Mouse (Mus musculus) limb, embryonic 13.5 days (tissue): ENCODE data around the gene Kdr. TPM values are rescaled to one million over a fixed set of nuclear protein-coding genes. Genes with fewer than 3 reads are reported as not detected.
A peak's percentile ranks its signal among the peaks of the same experiment; 100 is the strongest.
"Not testable (repeated sequence)": the region's sequence is repeated elsewhere in the genome, so short reads cannot be mapped to it uniquely, and the experiment has no call there.

ENCODE experiments used
- ATAC-seq: fragments of 200-750 bp; cut with Nextera tagmentation; 2 replicates; pipeline ENCODE4 v1.8.0; 2017; ENCODE audit warnings: low read depth, moderate number of reproducible peaks, moderate TSS enrichment; ENCODE audit not compliant: low FRiP score
- H3K27ac ChIP-seq: fragments of 300-500 bp; sonication (generic); 2 replicates; pipeline ENCODE4 v1.5.1; 2015; ENCODE audit warnings: inconsistent platforms, mild to moderate bottlenecking, moderate library complexity
- H3K27me3 ChIP-seq: fragments of 300-500 bp; sonication (generic); 2 replicates; pipeline ENCODE4 v1.6.1; 2015; ENCODE audit warnings: mild to moderate bottlenecking, inconsistent platforms
- H3K36me3 ChIP-seq: fragments of 300-500 bp; sonication (generic); 2 replicates; pipeline ENCODE4 v1.6.1; 2015; ENCODE audit warnings: inconsistent platforms, mild to moderate bottlenecking, moderate library complexity
- H3K4me1 ChIP-seq: fragments of 300-500 bp; sonication (generic); 2 replicates; pipeline ENCODE4 v1.6.1; 2015; ENCODE audit warnings: inconsistent platforms
- H3K4me2 ChIP-seq: fragments of 300-500 bp; sonication (generic); replicated peaks from 2 replicates; pipeline ENCODE4 v1.6.1; 2015; ENCODE audit warnings: inconsistent platforms, mild to moderate bottlenecking, moderate library complexity
- H3K4me3 ChIP-seq: fragments of 300-500 bp; sonication (generic); 2 replicates; pipeline ENCODE4 v1.5.1; 2015; ENCODE audit warnings: moderate library complexity, mild to moderate bottlenecking, inconsistent platforms
- H3K9ac ChIP-seq: fragments of 300-500 bp; sonication (generic); 2 replicates; pipeline ENCODE4 v1.6.1; 2015; ENCODE audit warnings: mild to moderate bottlenecking, inconsistent platforms
- H3K9me3 ChIP-seq: fragments of 300-500 bp; sonication (generic); 2 replicates; pipeline ENCODE4 v1.6.1; 2016; ENCODE audit warnings: inconsistent platforms
- WGBS: fragments of 180-500 bp; shearing (Covaris S2); methylation state at CpG from one replicate; pipeline ENCODE4 v1.1.7; 2015; 5-methylcytosine and 5-hydroxymethylcytosine counted together
- polyA plus RNA-seq: library from polyadenylated mRNA; unstranded; fragments of >200 nt; fragmentation: Nextera tagmentation; extraction: Ambion mirVana; gene quantifications from 2 replicates; pipeline ENCODE4 v1.2.1, GENCODE M21; 2015

Gene Kdr
- polyA plus RNA-seq, 1 experiment from 2014 or later: 22.5 TPM

- no peaks in the 10 kb centered on the region for H3K36me3 ChIP-seq
- no peaks in the 10 kb centered on the region for H3K27me3 ChIP-seq
- H3K4me2 ChIP-seq: no peak overlapping the region
- H3K4me1 ChIP-seq: peaks cover 9% of the 10 kb centered on the region; the same call in 1 of the 2 replicates
- no peak for ATAC-seq
- H3K27ac ChIP-seq: peak overlapping the region; percentile 39; the same call in 1 of the 2 replicates
- WGBS: 79% methylated on average over 10 of the region's 10 CpGs
- no peak overlapping the region for H3K4me3 ChIP-seq
- H3K9ac ChIP-seq: no peak overlapping the region
- H3K9me3 ChIP-seq: no peaks in the 10 kb centered on the region
Observed at GRCm38 (mm10) chr5:75934201-75934600, 44.1 kb downstream of the Kdr start.

GRCm38 (mm10) chr5:75933521-75934044 lies 44.7 kb downstream of the Kdr start:
- 73% methylated on average over 20 of the region's 20 CpGs for WGBS
- Histone ChIP-seq H3K27ac (peak overlapping the region; percentile 39; the same call in 1 of the 2 replicates), H3K9me3 (no peaks in the 10 kb centered on the region), H3K4me2 (0 out of 2 replicates have a peak overlapping the region, but pooled peaks have one; percentile 11), H3K4me1 (peaks cover 8% of the 10 kb centered on the region; the same call in 1 of the 2 replicates), H3K4me3 (no peak overlapping the region), H3K9ac (no peak overlapping the region), H3K36me3 (no peaks in the 10 kb centered on the region), H3K27me3 (no peaks in the 10 kb centered on the region)
- no peak for ATAC-seq

GRCm38 (mm10) chr5:75931458-75931857 lies 46.8 kb downstream of the Kdr start:
- not testable (repeated sequence) for ATAC-seq, H3K27ac ChIP-seq, H3K36me3 ChIP-seq, H3K27me3 ChIP-seq, H3K9me3 ChIP-seq, H3K9ac ChIP-seq, H3K4me2 ChIP-seq, H3K4me1 ChIP-seq, H3K4me3 ChIP-seq
- WGBS: 76% methylated on average over 4 of the region's 4 CpGs

- Histone ChIP-seq H3K27me3 (no peaks in the 10 kb centered on the region), H3K9ac (no peak overlapping the region), H3K4me2 (no peak overlapping the region), H3K4me3 (no peak overlapping the region), H3K9me3 (no peaks in the 10 kb centered on the region), H3K27ac (no peak overlapping the region), H3K4me1 (peaks cover 8% of the 10 kb centered on the region; the same call in 1 of the 2 replicates), H3K36me3 (no peaks in the 10 kb centered on the region)
- ATAC-seq: no peak
- 53% methylated on average over 7 of the region's 7 CpGs for WGBS
Observed at GRCm38 (mm10) chr5:75929960-75930359, 48.3 kb downstream of the Kdr start.

GRCm38 (mm10) chr5:75922677-75923076 lies 55.6 kb downstream of the Kdr start:
- Histone ChIP-seq H3K36me3 (no peaks in the 10 kb centered on the region), H3K27me3 (no peaks in the 10 kb centered on the region), H3K4me3 (no peak overlapping the region), H3K4me2 (no peak overlapping the region), H3K27ac (no peak overlapping the region), H3K9ac (no peak overlapping the region), H3K9me3 (no peaks in the 10 kb centered on the region), H3K4me1 (peaks cover 8% of the 10 kb centered on the region; the same call in 1 of the 2 replicates)
- WGBS: 78% methylated on average over 6 of the region's 6 CpGs
- ATAC-seq: no peak

- H3K9ac ChIP-seq: no peak overlapping the region
- no peak overlapping the region for H3K4me2 ChIP-seq
- H3K4me1 ChIP-seq: peaks cover 8% of the 10 kb centered on the region; the same call in 1 of the 2 replicates
- H3K27ac ChIP-seq: no peak overlapping the region
- no peaks in the 10 kb centered on the region for H3K36me3 ChIP-seq
- WGBS: 25% methylated on average over 12 of the region's 12 CpGs
- H3K9me3 ChIP-seq: no peaks in the 10 kb centered on the region
- H3K4me3 ChIP-seq: no peak overlapping the region
- H3K27me3 ChIP-seq: no peaks in the 10 kb centered on the region
- ATAC-seq: no peak
Observed at GRCm38 (mm10) chr5:75921730-75922387, 56.4 kb downstream of the Kdr start.

- ATAC-seq: no peak
- H3K4me1 ChIP-seq: peaks cover 8% of the 10 kb centered on the region; the same call in 1 of the 2 replicates
- H3K9ac ChIP-seq: no peak overlapping the region
- H3K36me3 ChIP-seq: no peaks in the 10 kb centered on the region
- no peak overlapping the region for H3K27ac ChIP-seq
- H3K9me3 ChIP-seq: no peaks in the 10 kb centered on the region
- no peak overlapping the region for H3K4me3 ChIP-seq
- H3K27me3 ChIP-seq: no peaks in the 10 kb centered on the region
- H3K4me2 ChIP-seq: no peak overlapping the region
- 69% methylated on average over 7 of the region's 7 CpGs for WGBS
Observed at GRCm38 (mm10) chr5:75919601-75920000, 58.7 kb downstream of the Kdr start.

GRCm38 (mm10) chr5:75918139-75918538 lies 60.1 kb downstream of the Kdr start:
- H3K4me3 ChIP-seq: no peak overlapping the region
- H3K4me2 ChIP-seq: no peak overlapping the region
- H3K9me3 ChIP-seq: no peaks in the 10 kb centered on the region
- H3K27ac ChIP-seq: no peak overlapping the region
- WGBS: 75% methylated on average over 7 of the region's 7 CpGs
- peaks cover 8% of the 10 kb centered on the region; the same call in 1 of the 2 replicates for H3K4me1 ChIP-seq
- no peak for ATAC-seq
- H3K27me3 ChIP-seq: no peaks in the 10 kb centered on the region
- H3K36me3 ChIP-seq: no peaks in the 10 kb centered on the region
- H3K9ac ChIP-seq: no peak overlapping the region

- Histone ChIP-seq H3K27me3 (no peaks in the 10 kb centered on the region), H3K4me3 (no peak overlapping the region), H3K9me3 (no peaks in the 10 kb centered on the region), H3K27ac (no peak overlapping the region), H3K9ac (no peak overlapping the region), H3K36me3 (no peaks in the 10 kb centered on the region), H3K4me2 (no peak overlapping the region), H3K4me1 (peaks cover 8% of the 10 kb centered on the region; the same call in 1 of the 2 replicates)
- ATAC-seq: no peak
- whole genome bisulfite sequencing: 80% methylated on average over 4 of the region's 4 CpGs
Observed at GRCm38 (mm10) chr5:75917231-75917630, 61.0 kb downstream of the Kdr start.

GRCm38 (mm10) chr5:75906102-75906501 lies 72.2 kb downstream of the Kdr start:
- 42% methylated on average over 4 of the region's 4 CpGs for WGBS
- no peak for ATAC-seq
- no peak overlapping the region for H3K4me3 ChIP-seq
- H3K27ac ChIP-seq: no peak overlapping the region
- no peaks in the 10 kb centered on the region for H3K27me3 ChIP-seq
- no peaks in the 10 kb centered on the region for H3K4me1 ChIP-seq
- H3K9me3 ChIP-seq: no peaks in the 10 kb centered on the region
- H3K4me2 ChIP-seq: no peak overlapping the region
- no peaks in the 10 kb centered on the region for H3K36me3 ChIP-seq
- H3K9ac ChIP-seq: no peak overlapping the region

GRCm38 (mm10) chr5:75900231-75900920 lies 77.9 kb downstream of the Kdr start:
- H3K4me2 ChIP-seq: no peak overlapping the region
- no peak for ATAC-seq
- H3K27ac ChIP-seq: no peak overlapping the region
- no peak overlapping the region for H3K4me3 ChIP-seq
- H3K4me1 ChIP-seq: 0 out of 2 replicates have a peak, but pooled peaks cover 5% of the 10 kb centered on the region
- WGBS: 60% methylated on average over 16 of the region's 16 CpGs
- no peaks in the 10 kb centered on the region for H3K9me3 ChIP-seq
- H3K9ac ChIP-seq: no peak overlapping the region
- H3K27me3 ChIP-seq: no peaks in the 10 kb centered on the region
- no peaks in the 10 kb centered on the region for H3K36me3 ChIP-seq

GRCm38 (mm10) chr5:75895351-75895750 lies 82.9 kb downstream of the Kdr start:
- no peak overlapping the region for H3K27ac ChIP-seq
- H3K4me3 ChIP-seq: no peak overlapping the region
- 0 out of 2 replicates have a peak, but pooled peaks cover under 1% of the 10 kb centered on the region for H3K4me1 ChIP-seq
- WGBS: 83% methylated on average over 3 of the region's 3 CpGs
- ATAC-seq: no peak
- no peaks in the 10 kb centered on the region for H3K9me3 ChIP-seq
- no peaks in the 10 kb centered on the region for H3K36me3 ChIP-seq
- no peak overlapping the region for H3K9ac ChIP-seq
- no peaks in the 10 kb centered on the region; the same call in 1 of the 2 replicates for H3K27me3 ChIP-seq
- H3K4me2 ChIP-seq: no peak overlapping the region
